In the genomic region with DNA sequence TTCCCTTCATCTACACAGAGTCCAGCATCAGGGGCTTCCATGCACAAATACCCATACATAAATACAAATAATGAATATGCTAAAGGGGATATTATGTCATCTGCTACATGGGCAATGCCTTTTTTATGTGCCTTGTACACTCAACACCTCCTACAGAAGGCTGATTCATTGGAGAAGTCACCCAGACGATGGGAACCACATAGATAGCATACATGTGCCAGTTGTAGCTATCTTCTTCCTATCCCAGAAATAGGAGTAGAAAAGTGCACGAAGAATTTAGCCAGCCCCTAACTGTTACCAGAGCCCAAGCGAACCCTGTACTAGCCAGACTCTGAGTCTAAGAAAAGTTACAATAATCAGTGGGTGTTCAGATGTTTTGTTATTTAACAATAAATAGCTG, we compare ENCODE assay signal across 26 mouse cellular contexts.
"Had no signal": no experiment of that assay in that cellular context is flagged by ENCODE, and none has a peak within 500 bp of the region (broad histone marks: within the 10 kb centered on the region; RNA-seq: fewer than 3 reads in every experiment).

No protein-coding gene starts in this region.

- DNase-seq: gastrocnemius, adult 2 months; gastrocnemius, postnatal 10 days; gastrocnemius, postnatal 25 days; heart, adult 2 months; heart, postnatal 14 days; heart, postnatal 4 days; kidney, adult 18-20 months; kidney, adult 8-10 months; kidney, postnatal 14 days; kidney, postnatal 36 days; liver; liver, embryonic 13.5 days had no signal

- ATAC-seq: forebrain, embryonic 16.5 days; hindbrain, embryonic 16.5 days; inflammation-experienced regulatory T-cells, adult 6 months; intestine, embryonic 15.5 days; intestine, postnatal 0 days had no signal

- H3K4me3 ChIP-seq: gastrocnemius, adult 2 months; heart, adult 2 months; heart, embryonic 13.5 days; heart, embryonic 15.5 days; hindbrain, embryonic 10.5 days; hindbrain, embryonic 12.5 days; intestine, embryonic 15.5 days; layer of hippocampus, adult 2 months; limb, embryonic 10.5 days; limb, embryonic 12.5 days; liver, embryonic 13.5 days had no signal

- H3K27ac ChIP-seq: heart, adult 2 months; heart, embryonic 13.5 days; heart, embryonic 15.5 days; hindbrain, embryonic 10.5 days; hindbrain, embryonic 12.5 days; hindbrain, embryonic 14.5 days; intestine, embryonic 15.5 days; kidney, postnatal 0 days; layer of hippocampus, adult 2 months; limb, embryonic 10.5 days; limb, embryonic 12.5 days; liver, embryonic 13.5 days had no signal
